Mouse (Mus musculus) left cerebral cortex, adult 2 months (tissue): ENCODE measurements around the gene Sema3f. TPM values are rescaled to one million over a fixed set of nuclear protein-coding genes. Genes with fewer than 3 reads are reported as not detected.
A peak's percentile ranks its signal among the peaks of the same experiment; 100 is the strongest.

Experiments
- DNase-seq, 2 experiments: peaks; one replicate each; pipeline ENCODE4 v3.0.0; 2021 to 2022; ENCODE audit warnings: low spot score in 2 of 2, mixed read lengths in 1 of 2; ENCODE audit errors: extremely low spot score in 1 of 2
- H3K27ac ChIP-seq: fragments of 200-600 bp; 2 replicates; pipeline ENCODE4 v1.8.1; 2022
- H3K4me3 ChIP-seq: fragments of 200-600 bp; 2 replicates; pipeline ENCODE4 v1.8.1; 2022
- CTCF ChIP-seq: fragments of 200-600 bp; IDR thresholded peaks from 2 replicates; pipeline ENCODE4 v1.8.1; 2022; ENCODE audit warnings: antibody characterized with exemption, mild to moderate bottlenecking, moderate library complexity
- intact Hi-C: fragments of 180-260 bp; cut with DNase I; formaldehyde crosslinking; loops from one replicate; pipeline ENCODE4 v1.15.1; 2025
- total RNA-seq, 2 experiments: library from RNA; stranded (reverse); gene quantifications; 2 replicates each; pipeline ENCODE4 v1.2.3; 2021

The Sema3f gene
- total RNA-seq, 2 experiments from 2014 or later = 17.3 to 17.7 TPM

- H3K27ac ChIP-seq = peak overlapping the region; percentile 67
- intact Hi-C loops = loop anchor here (2.0 kb wide), 1 partner anchor 14 kb away; no protein-coding TSS in a partner anchor
- DNase-seq = no peak
- H3K4me3 ChIP-seq = no peak overlapping the region
- TF ChIP-seq CTCF = no peak
Measured at GRCm38 (mm10) chr9:107650708-107651481, 59.4 kb downstream of the Sema3f start.

- H3K27ac ChIP-seq = no peak overlapping the region; the same call in 1 of the 2 replicates
- no peak for DNase-seq
- intact Hi-C loops = loop anchor here (2.0 kb wide), 1 partner anchor 15 kb away; no protein-coding TSS in a partner anchor
- no peak overlapping the region for H3K4me3 ChIP-seq
- no peak for TF ChIP-seq CTCF
Measured at GRCm38 (mm10) chr9:107650225-107650624, 60.0 kb downstream of the Sema3f start.

DNA sequence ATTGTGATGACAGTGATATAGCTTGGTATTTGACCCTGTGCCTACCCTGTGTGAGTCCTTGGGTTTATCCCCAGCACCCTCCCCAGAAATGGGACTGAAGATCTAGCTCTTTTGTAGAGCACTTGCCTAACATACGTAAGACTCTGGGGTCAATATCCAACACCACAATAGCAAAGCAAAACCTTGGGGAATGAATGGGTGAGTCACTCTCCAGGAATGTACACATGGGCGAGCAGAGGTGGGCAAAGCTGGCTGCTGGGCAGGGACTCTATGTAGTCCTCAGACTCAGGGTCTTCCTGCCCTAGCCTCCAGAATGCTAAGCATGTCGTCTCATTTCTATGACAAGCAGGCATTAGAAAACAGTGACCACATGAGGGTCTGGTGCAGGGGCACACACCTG lies 61.5 kb downstream of the Sema3f start:
- intact Hi-C loops = no loop called here
- Histone ChIP-seq H3K4me3 (no peak overlapping the region), H3K27ac (no peak overlapping the region)
- DNase-seq = no peak
- TF ChIP-seq CTCF = no peak

- intact Hi-C loops = no loop called here
- H3K4me3 ChIP-seq = no peak overlapping the region
- TF ChIP-seq CTCF = peak; percentile 25
Measured at GRCm38 (mm10) chr9:107646975-107647374, 63.3 kb downstream of the Sema3f start.

DNA sequence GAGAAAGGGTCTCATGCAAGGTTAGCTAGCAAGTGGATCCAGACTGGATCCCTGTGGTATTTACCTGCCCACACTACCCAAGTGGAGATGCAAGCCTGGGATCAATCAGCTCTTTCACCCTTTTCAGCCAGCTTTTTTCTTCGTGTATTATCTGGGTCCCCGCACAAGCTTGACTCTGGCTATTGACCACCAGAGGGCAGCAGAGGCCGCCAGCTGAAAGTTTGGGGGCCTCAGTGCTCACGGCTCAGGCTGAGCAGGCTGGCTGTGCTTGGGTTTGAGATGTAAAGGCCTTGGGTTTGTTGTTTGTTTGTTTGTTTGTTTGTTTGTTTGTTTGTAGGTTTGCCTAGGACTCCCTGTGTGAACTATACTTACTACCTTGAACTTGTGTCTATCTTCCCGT lies 64.7 kb downstream of the Sema3f start:
- H3K4me3 ChIP-seq = no peak overlapping the region
- intact Hi-C loops = loop anchor here (1.0 kb wide), 2 partner anchors 31 to 93 kb away; no protein-coding TSS in a partner anchor
- no peak overlapping the region for H3K27ac ChIP-seq
- TF ChIP-seq CTCF = peak; percentile 96
- DNase-seq = peak; percentile 77

More at GRCm38 (mm10) chr9:107646975-107647374, 63.3 kb downstream of the Sema3f start:
- no peak for DNase-seq
- H3K27ac ChIP-seq = no peak overlapping the region

DNA sequence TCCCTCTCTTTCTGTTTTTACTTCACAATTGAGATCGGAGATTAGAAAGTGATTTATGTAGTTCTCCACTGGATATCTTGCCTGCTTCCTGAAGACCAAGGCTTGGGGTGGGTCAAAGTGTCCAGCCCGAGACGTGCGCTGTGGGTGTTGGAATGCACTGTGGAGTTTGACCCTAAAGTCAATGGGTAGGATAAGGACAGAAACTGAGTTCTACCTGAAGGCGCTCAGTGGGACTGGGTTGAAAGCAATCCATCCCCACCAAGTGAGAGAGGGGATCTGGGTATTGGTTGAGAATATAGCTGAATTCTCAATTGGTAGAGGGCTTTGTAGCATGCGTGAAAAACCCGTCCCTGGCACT lies 65.1 kb downstream of the Sema3f start:
- no peak for DNase-seq
- Histone ChIP-seq H3K27ac (no peak overlapping the region), H3K4me3 (no peak overlapping the region)
- intact Hi-C loops = loop anchor here (1.0 kb wide), 2 partner anchors 31 to 93 kb away; no protein-coding TSS in a partner anchor
- TF ChIP-seq CTCF = no peak

DNA sequence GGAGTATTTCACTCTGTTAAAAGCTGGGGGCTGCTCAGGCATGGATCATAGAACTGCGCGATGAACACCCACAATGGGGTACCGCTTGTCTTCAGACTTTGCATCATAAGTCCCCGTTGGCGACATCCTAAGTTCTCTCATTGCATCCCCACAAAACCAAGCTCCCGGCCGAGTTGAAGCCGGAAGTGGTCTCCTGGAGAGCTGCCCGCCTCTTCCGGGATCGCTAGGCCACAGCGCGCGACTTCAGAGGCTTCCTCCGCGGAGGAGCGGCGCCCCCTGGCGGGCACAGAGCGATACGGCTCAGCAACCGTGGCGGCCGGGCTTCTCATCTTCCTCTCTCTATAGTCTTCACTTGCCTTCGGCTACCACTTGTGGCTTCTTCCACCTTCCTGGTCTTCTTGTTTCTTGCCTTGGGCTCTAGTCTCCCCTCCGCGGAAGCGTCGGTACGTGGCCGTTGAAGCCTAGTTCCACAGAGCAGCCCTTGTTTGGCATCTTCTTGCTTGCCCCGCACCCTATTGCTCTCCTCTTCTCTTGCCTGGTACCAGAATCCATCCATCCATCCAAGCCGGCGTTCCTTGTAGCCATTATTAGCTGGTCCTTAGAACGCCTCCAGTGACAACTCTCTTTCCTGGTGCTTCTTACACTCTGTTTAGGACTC lies 65.7 kb downstream of the Sema3f start:
- intact Hi-C loops = loop anchor here (1.0 kb wide), 4 partner anchors 18 to 94 kb away; no protein-coding TSS in a partner anchor
- Histone ChIP-seq H3K4me3 (peak overlapping the region; percentile 38), H3K27ac (peak overlapping the region; percentile 70)
- DNase-seq = peak; percentile 91 to 92
- TF ChIP-seq CTCF = no peak; the same call in none of the 2 replicates

DNA sequence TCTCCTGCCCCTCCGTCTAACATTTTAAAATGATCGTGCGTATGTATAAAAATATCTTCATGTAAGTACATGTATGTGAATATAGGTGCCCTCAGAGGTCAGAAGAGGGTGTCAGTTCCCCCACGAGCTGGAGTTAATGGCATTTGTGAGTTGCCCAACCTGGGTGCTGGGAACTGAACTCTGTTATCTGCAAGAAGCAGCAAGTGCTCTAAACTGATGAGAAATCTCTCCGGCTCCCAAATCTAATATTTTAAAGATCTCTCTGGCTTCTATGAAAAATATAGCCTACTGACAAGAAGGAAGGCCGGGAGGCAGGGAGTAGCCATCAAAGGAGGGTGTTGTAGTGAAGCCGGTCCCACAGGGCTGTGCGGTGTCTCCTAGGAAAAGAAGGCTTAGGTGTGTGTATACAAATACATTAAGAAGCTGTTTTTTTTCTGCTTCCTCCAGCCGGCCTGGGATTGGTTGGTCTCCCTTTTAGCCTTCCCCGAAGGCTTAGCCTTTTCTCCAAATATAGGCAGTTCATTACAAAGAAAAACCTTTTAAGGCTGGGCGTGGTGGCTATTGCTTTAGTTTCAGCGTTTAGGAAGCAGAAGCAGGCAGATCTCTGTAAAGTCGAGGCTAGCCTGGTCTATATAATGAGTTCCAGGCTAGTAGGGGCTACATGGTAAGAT lies 66.6 kb downstream of the Sema3f start:
- Histone ChIP-seq H3K4me3 (no peak overlapping the region), H3K27ac (no peak overlapping the region)
- intact Hi-C loops = loop anchor here (1.0 kb wide), 2 partner anchors 17 to 41 kb away; no protein-coding TSS in a partner anchor
- DNase-seq = no peak
- TF ChIP-seq CTCF = no peak

DNA sequence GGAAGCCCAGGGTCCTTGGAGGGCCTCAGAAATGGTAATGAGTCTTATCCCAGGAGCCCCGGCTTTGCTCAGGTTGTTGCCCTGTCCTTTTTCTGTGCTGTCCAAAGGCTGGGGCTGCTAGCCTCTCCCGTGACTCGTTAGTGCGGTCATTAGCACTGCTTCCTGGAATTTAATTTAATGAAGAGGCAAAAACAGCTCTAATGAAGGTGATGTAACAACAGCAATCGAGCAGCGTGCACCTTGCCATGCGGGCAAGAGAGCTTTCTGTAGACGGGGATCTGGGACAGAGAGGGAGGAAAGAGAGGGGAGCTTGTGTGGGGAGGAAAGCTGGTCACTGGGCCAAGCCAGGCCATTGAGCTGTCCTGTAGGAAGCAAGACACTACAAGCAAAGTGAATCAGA lies 68.6 kb downstream of the Sema3f start:
- no peak for TF ChIP-seq CTCF
- intact Hi-C loops = no loop called here
- no peak overlapping the region for H3K4me3 ChIP-seq
- DNase-seq = no peak
- H3K27ac ChIP-seq = no peak overlapping the region

DNA sequence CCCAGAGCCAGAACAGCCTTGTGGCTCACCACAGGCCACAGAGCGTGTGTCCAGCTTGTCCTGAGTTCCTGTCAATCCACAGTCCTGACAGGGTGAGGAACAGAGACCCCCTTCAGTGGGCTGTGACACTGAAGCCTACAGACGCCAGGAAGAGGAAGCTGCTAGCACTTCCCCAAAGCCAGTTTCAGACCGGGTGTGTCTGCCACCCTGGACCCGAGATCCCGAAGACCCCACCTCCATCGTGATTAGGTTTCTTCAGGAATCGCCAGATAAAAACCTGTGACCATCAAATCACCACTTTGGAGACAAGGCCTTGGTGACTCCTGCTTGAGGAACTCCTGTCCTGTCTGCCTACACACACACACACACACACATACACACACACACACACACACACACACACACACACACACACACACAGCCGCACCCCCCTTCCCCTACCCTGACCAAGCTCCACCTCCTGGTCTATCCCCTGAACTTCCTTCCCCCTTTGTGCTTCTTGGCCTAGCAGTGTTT lies 70.0 kb downstream of the Sema3f start:
- no peak overlapping the region for H3K4me3 ChIP-seq
- H3K27ac ChIP-seq = no peak overlapping the region
- intact Hi-C loops = no loop called here
- no peak for TF ChIP-seq CTCF
- DNase-seq = no peak

GRCm38 (mm10) chr9:107637070-107637469 lies 73.2 kb downstream of the Sema3f start:
- TF ChIP-seq CTCF = no peak
- no peak overlapping the region for H3K27ac ChIP-seq
- DNase-seq = no peak
- no peak overlapping the region for H3K4me3 ChIP-seq
- intact Hi-C loops = no loop called here
